Mouse (Mus musculus) embryonic facial prominence, embryonic 11.5 days (tissue): ENCODE results near the gene Tbl1xr1. TPM values are rescaled to one million over a fixed set of nuclear protein-coding genes. Genes with fewer than 3 reads are reported as not detected.

Experiments used
- ATAC-seq: fragments of 200-750 bp; cut with Nextera tagmentation; replicated peaks from 2 replicates; pipeline ENCODE4 v1.8.0; 2017; ENCODE audit warnings: low read depth; ENCODE audit not compliant: insufficient number of reproducible peaks, low FRiP score, low TSS enrichment
- DNase-seq: peaks from one replicate; pipeline ENCODE4 v3.0.0-alpha.2; 2015; ENCODE audit warnings: low spot score
- H3K27ac ChIP-seq: fragments of 300-500 bp; sonication (generic); replicated peaks from 2 replicates; pipeline ENCODE4 v1.5.1; 2014; ENCODE audit warnings: mild to moderate bottlenecking, low read depth, low read length, control low read depth
- H3K27me3 ChIP-seq: fragments of 300-500 bp; sonication (generic); 2 replicates; pipeline ENCODE4 v1.6.1; 2014; ENCODE audit warnings: mild to moderate bottlenecking, low read length, moderate library complexity, mixed read lengths; ENCODE audit not compliant: control insufficient read depth, insufficient read depth
- H3K36me3 ChIP-seq: fragments of 300-500 bp; sonication (generic); replicated peaks from 2 replicates; pipeline ENCODE4 v1.6.1; 2014; ENCODE audit warnings: low read depth, mild to moderate bottlenecking, low read length, moderate library complexity, mixed read lengths; ENCODE audit not compliant: control insufficient read depth, insufficient read depth
- H3K4me1 ChIP-seq: fragments of 300-500 bp; sonication (generic); 2 replicates; pipeline ENCODE4 v1.6.1; 2014; ENCODE audit warnings: low read length, mixed read lengths; ENCODE audit not compliant: control insufficient read depth, insufficient read depth
- H3K4me2 ChIP-seq: fragments of 300-500 bp; sonication (generic); 2 replicates; pipeline ENCODE4 v1.6.1; 2014; ENCODE audit warnings: low read depth, mild to moderate bottlenecking, control low read depth, low read length, moderate library complexity
- H3K4me3 ChIP-seq: fragments of 300-500 bp; sonication (generic); 2 replicates; pipeline ENCODE4 v1.5.1; 2014; ENCODE audit warnings: low read depth, low read length, control low read depth
- H3K9ac ChIP-seq: fragments of 300-500 bp; sonication (generic); replicated peaks from 2 replicates; pipeline ENCODE4 v1.6.1; 2014; ENCODE audit warnings: mild to moderate bottlenecking, control low read depth, low read length
- H3K9me3 ChIP-seq: fragments of 300-500 bp; sonication (generic); replicated peaks from 2 replicates; pipeline ENCODE4 v1.6.1; 2016; ENCODE audit warnings: mild to moderate bottlenecking, low read length, inconsistent platforms, mixed read lengths; ENCODE audit not compliant: control insufficient read depth
- WGBS: fragments of 180-500 bp; shearing (Covaris S2); extraction: QIAGEN DNeasy Blood & Tissue Kit; methylation state at CpG from one replicate; pipeline ENCODE4 v1.1.7; 2014; 5-methylcytosine and 5-hydroxymethylcytosine counted together
- polyA plus RNA-seq: library from polyadenylated mRNA; unstranded; fragments of >200 nt; fragmentation: Nextera tagmentation; extraction: Ambion mirVana; gene quantifications from 2 replicates; pipeline ENCODE4 v1.2.1, GENCODE M21; 2014

Gene Tbl1xr1
- polyA plus RNA-seq, 1 experiment from 2014 or later = 23.1 TPM

GRCm38 (mm10) chr3:22198802-22199201 is 122.3 kb downstream of the Tbl1xr1 start:
- Histone ChIP-seq H3K4me3 (no peak overlapping the region), H3K27ac (no peak overlapping the region), H3K4me1 (no peaks in the 10 kb centered on the region), H3K4me2 (no peak overlapping the region), H3K9ac (no peak overlapping the region), H3K27me3 (no peaks in the 10 kb centered on the region), H3K36me3 (no peaks in the 10 kb centered on the region; the same call in 1 of the 2 replicates), H3K9me3 (no peaks in the 10 kb centered on the region)
- DNase-seq = no peak
- WGBS = 80% methylated on average over 1 of the region's 1 CpGs
- ATAC-seq = no peak

DNA sequence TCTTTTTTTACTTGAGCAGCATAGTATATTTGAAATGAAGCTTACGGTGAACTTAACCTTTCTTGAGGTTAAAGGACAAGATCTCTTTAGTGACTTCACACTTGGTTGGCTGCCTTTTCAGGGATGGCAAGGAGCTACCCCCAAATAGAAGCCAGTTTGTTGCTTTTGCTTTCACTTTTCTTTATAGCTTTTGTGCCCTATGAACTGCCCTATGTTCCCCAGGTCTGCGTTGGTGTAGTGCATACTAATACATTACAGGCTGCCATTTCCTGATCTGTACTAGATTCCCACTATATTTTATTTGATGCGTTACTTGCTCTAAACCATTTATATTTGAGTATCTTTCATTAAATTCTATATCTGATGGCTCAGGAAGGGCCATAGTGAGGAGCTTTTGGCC is 127.7 kb downstream of the Tbl1xr1 start:
- Histone ChIP-seq H3K36me3 (no peaks in the 10 kb centered on the region), H3K27me3 (no peaks in the 10 kb centered on the region), H3K4me1 (no peaks in the 10 kb centered on the region), H3K4me3 (no peak overlapping the region), H3K4me2 (no peak overlapping the region), H3K9me3 (no peaks in the 10 kb centered on the region), H3K9ac (no peak overlapping the region), H3K27ac (no peak overlapping the region)
- DNase-seq (no peak), ATAC-seq (no peak)
- WGBS = 93% methylated on average over 3 of the region's 3 CpGs

- no peak for ATAC-seq
- Histone ChIP-seq H3K4me3 (no peak overlapping the region), H3K4me2 (no peak overlapping the region), H3K27me3 (no peaks in the 10 kb centered on the region), H3K9me3 (no peaks in the 10 kb centered on the region), H3K4me1 (no peaks in the 10 kb centered on the region), H3K9ac (no peak overlapping the region), H3K36me3 (no peaks in the 10 kb centered on the region), H3K27ac (no peak overlapping the region)
- WGBS = 88% methylated on average over 2 of the region's 2 CpGs
- DNase-seq = no peak
These were observed 145.1 kb downstream of the Tbl1xr1 start for GRCm38 (mm10) chr3:22221557-22221956.

DNA sequence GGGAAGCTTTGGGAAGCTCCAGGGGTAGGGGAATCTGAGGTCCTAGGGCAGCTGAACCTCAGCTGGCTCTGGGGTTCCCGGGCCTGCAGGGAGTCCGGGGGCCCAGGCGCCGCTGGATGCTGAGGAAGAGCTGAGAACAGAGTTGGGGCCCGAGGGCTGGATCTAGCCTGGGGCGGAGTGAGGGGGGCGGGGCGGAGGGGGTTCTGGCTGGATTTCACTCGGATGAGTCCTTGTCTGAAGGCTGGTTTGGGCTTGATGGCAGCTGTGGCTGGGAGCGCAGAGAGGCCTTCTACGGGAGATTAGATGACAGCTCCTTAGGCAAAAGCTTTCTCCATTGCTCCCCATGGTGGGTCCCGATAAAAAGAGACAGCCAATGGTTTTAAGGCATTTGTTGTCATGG is 145.9 kb downstream of the Tbl1xr1 start:
- H3K4me1 ChIP-seq = no peaks in the 10 kb centered on the region
- H3K27ac ChIP-seq = no peak overlapping the region
- no peak overlapping the region for H3K4me3 ChIP-seq
- H3K9me3 ChIP-seq = no peaks in the 10 kb centered on the region
- WGBS = 35% methylated on average over 12 of the region's 12 CpGs
- ATAC-seq (0 out of 2 replicates have a peak, but pooled peaks have one; percentile 29), DNase-seq (no peak)
- no peaks in the 10 kb centered on the region for H3K27me3 ChIP-seq
- no peak overlapping the region for H3K9ac ChIP-seq
- no peak overlapping the region for H3K4me2 ChIP-seq
- no peaks in the 10 kb centered on the region for H3K36me3 ChIP-seq

DNA sequence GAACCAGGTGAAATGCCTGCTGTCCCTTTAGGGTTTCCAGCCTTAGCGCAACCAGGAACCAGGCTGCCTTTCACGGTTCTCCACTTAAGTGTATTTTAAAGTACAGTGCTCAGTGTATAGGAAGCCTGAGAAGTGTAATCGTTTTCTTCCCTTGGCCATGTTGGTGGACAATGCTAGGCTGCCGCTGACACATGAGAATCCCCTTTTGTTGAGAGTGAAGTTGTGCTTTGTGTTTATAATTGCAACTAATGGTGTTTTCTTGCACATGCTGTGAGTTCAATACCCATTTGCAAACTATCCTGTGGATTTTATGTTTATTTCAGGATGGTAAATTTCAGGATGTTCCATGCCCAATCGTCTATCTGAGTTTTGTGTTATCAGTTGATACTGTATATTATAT is 146.6 kb downstream of the Tbl1xr1 start:
- Histone ChIP-seq H3K9ac (no peak overlapping the region), H3K27me3 (no peaks in the 10 kb centered on the region), H3K4me2 (no peak overlapping the region), H3K4me1 (no peaks in the 10 kb centered on the region), H3K36me3 (no peaks in the 10 kb centered on the region), H3K9me3 (no peaks in the 10 kb centered on the region), H3K27ac (no peak overlapping the region), H3K4me3 (no peak overlapping the region)
- DNase-seq = no peak
- ATAC-seq = no peak
- 91% methylated on average over 5 of the region's 5 CpGs for WGBS

GRCm38 (mm10) chr3:22228052-22228451 is 151.6 kb downstream of the Tbl1xr1 start:
- no peak overlapping the region for H3K4me3 ChIP-seq
- ATAC-seq (no peak), DNase-seq (no peak)
- H3K27ac ChIP-seq = no peak overlapping the region
- WGBS = 79% methylated on average over 3 of the region's 3 CpGs
- H3K4me1 ChIP-seq = no peaks in the 10 kb centered on the region
- no peak overlapping the region for H3K4me2 ChIP-seq
- no peaks in the 10 kb centered on the region for H3K27me3 ChIP-seq
- H3K9me3 ChIP-seq = no peaks in the 10 kb centered on the region
- H3K9ac ChIP-seq = no peak overlapping the region
- no peaks in the 10 kb centered on the region for H3K36me3 ChIP-seq

DNA sequence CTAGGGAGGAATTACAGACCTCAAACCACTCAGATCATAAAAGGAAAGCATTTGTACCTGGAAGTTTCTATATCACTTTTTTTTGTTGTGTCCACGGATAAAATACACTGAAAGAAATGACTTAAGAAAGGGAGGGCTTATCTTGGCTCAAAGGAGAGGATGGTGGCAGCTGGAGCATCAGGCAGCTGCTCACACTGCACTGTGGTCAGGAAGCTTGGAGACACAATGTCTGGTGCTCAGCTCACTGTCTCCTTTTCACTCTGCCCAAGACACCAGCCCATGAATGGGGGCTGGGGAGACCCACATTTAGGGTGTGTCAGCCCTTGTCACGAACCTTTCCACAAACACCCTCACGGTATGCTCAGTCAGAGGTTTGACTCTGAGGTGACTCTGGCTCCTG is 154.2 kb downstream of the Tbl1xr1 start:
- no peak for ATAC-seq
- Histone ChIP-seq H3K36me3 (no peaks in the 10 kb centered on the region), H3K4me2 (no peak overlapping the region), H3K4me1 (no peaks in the 10 kb centered on the region), H3K9ac (no peak overlapping the region), H3K4me3 (no peak overlapping the region), H3K9me3 (no peaks in the 10 kb centered on the region), H3K27ac (no peak overlapping the region), H3K27me3 (no peaks in the 10 kb centered on the region)
- WGBS = 62% methylated on average over 3 of the region's 3 CpGs
- DNase-seq = no peak

DNA sequence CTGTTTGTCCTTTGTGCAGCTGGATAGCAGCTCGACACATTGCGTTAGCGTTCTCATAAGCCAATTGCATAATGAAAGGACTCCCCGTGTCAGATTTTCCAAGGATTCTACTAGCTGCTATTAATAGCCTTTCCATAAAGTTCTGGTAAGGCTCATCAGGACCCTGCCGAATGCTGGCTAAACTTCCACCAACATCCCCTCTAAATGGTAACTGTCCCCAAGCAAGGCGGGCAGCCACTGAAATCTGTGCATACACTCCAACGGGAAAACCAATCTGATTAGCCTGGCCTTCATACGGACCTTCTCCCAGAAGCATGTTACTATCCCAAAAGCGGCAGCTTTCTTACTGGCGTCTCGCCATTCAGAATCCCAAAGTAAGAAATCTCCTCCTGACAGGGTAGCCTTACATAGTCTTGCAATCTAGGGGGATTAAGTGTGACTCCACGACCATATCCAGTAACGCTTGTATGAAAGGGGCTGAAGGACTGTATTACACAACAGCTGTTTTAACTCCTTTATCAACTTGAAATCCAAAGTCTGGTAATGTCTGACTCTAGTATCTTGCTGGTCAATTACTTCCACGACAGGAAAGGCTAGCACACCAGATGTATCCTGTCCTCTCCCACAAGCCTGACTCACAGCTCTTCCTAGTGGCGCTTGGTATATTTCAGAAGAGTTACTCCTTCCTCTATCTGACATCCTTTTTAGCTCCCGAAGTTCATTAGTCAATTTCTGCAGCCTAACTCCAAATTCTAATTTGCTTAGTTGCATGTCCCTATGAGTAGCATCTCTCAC is 161.9 kb downstream of the Tbl1xr1 start:
- no peak for ATAC-seq
- no peak overlapping the region for H3K4me3 ChIP-seq
- no peak for DNase-seq
- H3K4me1 ChIP-seq = no peaks in the 10 kb centered on the region
- H3K27ac ChIP-seq = no peak overlapping the region
- WGBS = 91% methylated on average over 16 of the region's 16 CpGs
- no peak overlapping the region for H3K9ac ChIP-seq
- H3K4me2 ChIP-seq = no peak overlapping the region
- no peaks in the 10 kb centered on the region for H3K9me3 ChIP-seq
- H3K36me3 ChIP-seq = no peaks in the 10 kb centered on the region
- no peaks in the 10 kb centered on the region for H3K27me3 ChIP-seq
